Mouse (Mus musculus) cortical plate, adult 2 months (tissue): ENCODE results near the gene Hfm1.

ENCODE experiments used
- CTCF ChIP-seq: fragments of 200-500 bp; IDR thresholded peaks from 2 replicates; pipeline ENCODE4 v1.5.1; 2011; ENCODE audit warnings: mild to moderate bottlenecking, control low read depth, low read length; ENCODE audit not compliant: insufficient read depth; ENCODE audit errors: extremely low read depth
- POLR2A ChIP-seq: fragments of 200-500 bp; IDR thresholded peaks from 2 replicates; pipeline ENCODE4 v1.6.1; 2011; ENCODE audit warnings: mild to moderate bottlenecking, low read length, control low read depth; ENCODE audit not compliant: insufficient read depth; ENCODE audit errors: extremely low read depth

- TF ChIP-seq POLR2A: no peak
- no peak for TF ChIP-seq CTCF
These were observed 106.5 kb downstream of the Hfm1 start for GRCm38 (mm10) chr5:106819630-106820029.
